Mouse (Mus musculus) hindbrain, embryonic 14.5 days (tissue): ENCODE data around the gene U2af2. TPM values are rescaled to one million over a fixed set of nuclear protein-coding genes. Genes with fewer than 3 reads are reported as not detected.

ENCODE experiments used
- ATAC-seq: fragments of 200-750 bp; cut with Nextera tagmentation; 2 replicates; pipeline ENCODE4 v1.8.0; 2017; ENCODE audit warnings: moderate number of reproducible peaks, mild to moderate bottlenecking, moderate TSS enrichment, moderate library complexity; ENCODE audit not compliant: low FRiP score
- DNase-seq: peaks from one replicate; pipeline ENCODE4 v3.0.0-alpha.2; 2015; ENCODE audit warnings: low spot score
- H3K27ac ChIP-seq: fragments of 300-500 bp; sonication (generic); 2 replicates; pipeline ENCODE4 v1.5.1; 2014; ENCODE audit warnings: mild to moderate bottlenecking, moderate library complexity
- H3K27me3 ChIP-seq: fragments of 300-500 bp; sonication (generic); 2 replicates; pipeline ENCODE4 v1.6.1; 2014; ENCODE audit warnings: mild to moderate bottlenecking, low read length, mixed read lengths; ENCODE audit not compliant: control insufficient read depth, insufficient read depth
- H3K36me3 ChIP-seq: fragments of 300-500 bp; sonication (generic); replicated peaks from 2 replicates; pipeline ENCODE4 v1.6.1; 2014; ENCODE audit not compliant: control insufficient read depth, insufficient read depth
- H3K4me1 ChIP-seq: fragments of 300-500 bp; sonication (generic); replicated peaks from 2 replicates; pipeline ENCODE4 v1.6.1; 2014; ENCODE audit warnings: antibody characterized with exemption, low read length, mixed read lengths; ENCODE audit not compliant: control insufficient read depth, insufficient read depth
- H3K4me2 ChIP-seq: fragments of 300-500 bp; sonication (generic); replicated peaks from 2 replicates; pipeline ENCODE4 v1.6.1; 2014; ENCODE audit warnings: mild to moderate bottlenecking, moderate library complexity
- H3K4me3 ChIP-seq: fragments of 300-500 bp; sonication (generic); replicated peaks from 2 replicates; pipeline ENCODE4 v1.5.1; 2014; ENCODE audit warnings: mild to moderate bottlenecking, low read length
- H3K9ac ChIP-seq: fragments of 300-500 bp; sonication (generic); 2 replicates; pipeline ENCODE4 v1.6.1; 2014
- H3K9me3 ChIP-seq: fragments of 300-500 bp; sonication (generic); 2 replicates; pipeline ENCODE4 v1.6.1; 2016; ENCODE audit warnings: low read length; ENCODE audit not compliant: control insufficient read depth
- WGBS: fragments of 180-500 bp; shearing (Covaris S2); extraction: QIAGEN DNeasy Blood & Tissue Kit; methylation state at CpG from one replicate; pipeline ENCODE4 v1.1.7; 2014; 5-methylcytosine and 5-hydroxymethylcytosine counted together
- microRNA-seq: library from miRNA; unstranded; fragments of <30 nt; microRNA quantifications from one replicate; pipeline ENCODE4, GENCODE M21; 2016
- polyA plus RNA-seq: library from polyadenylated mRNA; unstranded; fragments of >200 nt; fragmentation: Nextera tagmentation; extraction: Ambion mirVana; gene quantifications from 2 replicates; pipeline ENCODE4 v1.2.1, GENCODE M21; 2014

The U2af2 gene
- polyA plus RNA-seq, 1 experiment from 2014 or later = 96.6 TPM

DNA sequence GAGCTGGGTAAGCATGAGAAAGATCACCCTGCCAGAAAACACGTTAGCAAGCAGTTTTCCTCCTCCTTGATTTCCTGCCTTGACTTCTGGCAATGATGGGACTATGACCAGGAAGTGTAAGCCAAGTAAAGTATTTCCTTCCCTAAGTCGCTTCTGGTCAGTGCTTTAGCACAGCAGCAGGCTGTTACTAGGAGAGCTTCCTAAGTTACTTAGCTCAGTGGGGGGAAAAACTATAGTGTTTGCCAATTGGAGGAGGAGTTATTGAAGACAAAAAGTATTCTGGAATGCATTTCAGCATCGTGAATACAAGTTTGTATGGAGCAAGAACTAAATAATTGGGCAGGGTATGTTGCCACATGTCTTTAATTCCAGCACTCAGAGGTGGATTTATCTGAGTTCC is 50.8 kb downstream of the U2af2 start:
- H3K27ac ChIP-seq = no peak overlapping the region
- no peak overlapping the region for H3K4me3 ChIP-seq
- H3K27me3 ChIP-seq = no peaks in the 10 kb centered on the region
- no peaks in the 10 kb centered on the region for H3K4me1 ChIP-seq
- 58% methylated on average over 3 of the region's 3 CpGs for WGBS
- DNase-seq = no peak
- ATAC-seq = no peak
- H3K36me3 ChIP-seq = no peaks in the 10 kb centered on the region
- H3K9me3 ChIP-seq = no peaks in the 10 kb centered on the region
- no peak overlapping the region for H3K9ac ChIP-seq
- no peak overlapping the region for H3K4me2 ChIP-seq

DNA sequence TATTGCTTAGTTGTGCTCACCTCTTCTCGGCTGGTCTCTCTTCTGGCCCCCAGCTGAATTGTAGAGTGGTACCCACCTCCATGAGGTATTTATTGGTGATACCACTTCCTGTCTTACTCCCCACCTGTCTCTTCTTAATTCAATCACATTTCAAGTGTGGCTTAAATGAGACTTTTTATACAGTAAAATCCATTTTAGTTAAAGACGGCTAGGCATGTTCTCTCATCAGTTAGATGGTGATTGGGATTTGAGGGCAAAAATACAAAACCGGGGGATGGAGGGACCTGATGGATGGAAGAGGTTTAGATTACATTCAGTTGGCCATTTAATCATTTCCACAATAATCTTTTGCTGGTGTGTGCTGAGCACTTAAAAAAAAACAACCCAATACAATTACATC is 54.9 kb downstream of the U2af2 start, which contains the start of gene Rfpl4:
Rfpl4 (minus strand) TSS at position 101 of the 400 bp plus-strand sequence.
- 94% methylated on average over 3 of the region's 3 CpGs for WGBS
- H3K4me3 ChIP-seq = no peak within 1 kb of the TSS
- H3K9ac ChIP-seq = no peak within 1 kb of the TSS
- no peaks in the 10 kb centered on the region for H3K4me1 ChIP-seq
- no peak within 1 kb of the TSS for H3K27ac ChIP-seq
- H3K9me3 ChIP-seq = no peaks in the 10 kb centered on the region
- DNase-seq (no peak), ATAC-seq (no peak)
- H3K27me3 ChIP-seq = no peaks in the 10 kb centered on the region
- no peaks in the 10 kb centered on the region for H3K36me3 ChIP-seq
- H3K4me2 ChIP-seq = no peak within 1 kb of the TSS

DNA sequence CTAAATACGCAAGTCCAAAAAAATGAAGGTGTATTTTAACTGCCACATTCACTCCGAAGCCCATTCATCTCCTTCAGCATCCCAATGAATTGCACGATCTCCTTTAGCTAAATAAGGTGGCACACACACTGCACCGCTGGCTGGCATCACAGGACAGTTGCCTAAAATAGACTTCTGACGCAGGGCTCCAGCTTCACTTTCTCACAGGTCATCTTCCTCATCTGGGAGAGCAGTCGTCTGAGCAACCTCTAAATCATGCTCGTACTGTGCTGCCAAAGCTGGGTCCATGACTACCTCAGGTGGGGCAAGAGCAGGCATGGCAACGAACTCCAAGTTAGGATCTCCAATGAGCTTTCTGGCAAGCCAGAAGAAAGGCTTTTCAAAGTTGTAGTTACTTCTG is 63.1 kb downstream of the U2af2 start:
- no peak overlapping the region for H3K4me3 ChIP-seq
- DNase-seq (no peak), ATAC-seq (no peak)
- no peaks in the 10 kb centered on the region for H3K36me3 ChIP-seq
- 93% methylated on average over 8 of the region's 8 CpGs for WGBS
- H3K4me1 ChIP-seq = no peaks in the 10 kb centered on the region
- H3K27me3 ChIP-seq = no peaks in the 10 kb centered on the region
- no peak overlapping the region for H3K27ac ChIP-seq
- no peak overlapping the region for H3K9ac ChIP-seq
- no peak overlapping the region for H3K4me2 ChIP-seq
- H3K9me3 ChIP-seq = no peaks in the 10 kb centered on the region

DNA sequence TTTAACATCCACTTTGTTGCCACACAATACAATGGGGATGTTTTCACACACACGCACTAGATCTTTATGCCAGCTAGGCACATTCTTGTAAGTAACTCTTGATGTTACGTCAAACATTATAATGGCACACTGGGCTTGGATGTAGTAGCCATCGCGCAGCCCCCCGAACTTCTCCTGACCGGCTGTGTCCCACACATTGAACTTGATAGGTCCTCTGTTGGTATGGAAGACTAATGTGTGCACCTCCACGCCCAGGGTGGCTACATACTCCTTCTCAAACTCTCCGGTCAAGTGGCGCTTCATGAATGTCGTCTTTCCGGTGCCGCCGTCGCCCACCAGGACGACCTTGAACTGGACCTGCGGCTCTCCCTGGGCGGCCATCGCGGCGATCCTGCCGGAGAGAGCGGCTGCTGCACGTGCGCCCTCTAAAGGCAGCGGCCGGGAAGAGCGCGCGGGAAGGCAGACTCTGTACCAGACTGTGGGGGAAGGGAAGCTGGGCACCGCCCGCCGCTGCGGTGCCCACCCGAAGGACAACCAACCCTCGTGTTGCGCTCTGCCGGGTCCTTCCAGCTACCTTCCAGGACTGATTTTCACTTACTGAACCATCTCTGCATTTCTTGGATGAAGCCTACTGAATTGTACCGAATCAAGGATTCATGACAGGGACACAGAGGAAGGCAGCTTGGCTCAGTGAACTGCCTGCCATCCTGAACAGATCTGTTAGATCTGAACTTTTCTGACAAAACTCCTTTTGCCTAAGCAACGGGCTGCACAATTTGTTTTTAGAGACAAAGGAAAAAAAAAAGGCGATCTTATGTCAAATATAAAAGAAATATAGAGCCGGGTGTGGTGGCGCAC is 63.8 kb downstream of the U2af2 start, which contains the start of gene Rasl2-9:
Rasl2-9 (minus strand) TSS at position 402 of the 858 bp plus-strand sequence.
- peak; percentile 87 for ATAC-seq
- 20% methylated on average over 42 of the region's 42 CpGs for WGBS

More for the DNA sequence above, 63.8 kb downstream of the U2af2 start, which contains the start of gene Rasl2-9:
- peak within 1 kb of the TSS; percentile 42 for H3K9ac ChIP-seq
- peak within 1 kb of the TSS; percentile 32 for H3K4me3 ChIP-seq
- peak within 1 kb of the TSS; percentile 49 for H3K4me2 ChIP-seq
- peak; percentile 76 for DNase-seq
- H3K27ac ChIP-seq = no peak within 1 kb of the TSS
- no peaks in the 10 kb centered on the region for H3K36me3 ChIP-seq
- H3K9me3 ChIP-seq = no peaks in the 10 kb centered on the region
- no peaks in the 10 kb centered on the region for H3K27me3 ChIP-seq
- H3K4me1 ChIP-seq = no peaks in the 10 kb centered on the region

Small RNAs within 50 kb of the gene (microRNA-seq; reads per million reads assigned to microRNA genes)
- not detected for gene Gm26217

Other genes starting within 250 kb of the U2af2 start
- gene Ube2s, start 249.6 kb upstream of the U2af2 start, polyA plus RNA-seq = 285 and 293 TPM in 2 replicates
- gene Shisa7, start 217.4 kb upstream of the U2af2 start, polyA plus RNA-seq = 13.1 and 15.6 TPM in 2 replicates
- 2.8 and 3.7 TPM in 2 replicates for gene Isoc2b, start 191.9 kb upstream of the U2af2 start, polyA plus RNA-seq
- gene Isoc2a, start 185.0 kb upstream of the U2af2 start, polyA plus RNA-seq = 0.47 and 0.82 TPM in 2 replicates
- gene Gm36210, start 155.6 kb upstream of the U2af2 start, polyA plus RNA-seq = 0.25 and 0.43 TPM in 2 replicates
- 3.6 and 4.2 TPM in 2 replicates for gene Zfp628, start 146.9 kb upstream of the U2af2 start, polyA plus RNA-seq
- gene Nat14, start 140.1 kb upstream of the U2af2 start, polyA plus RNA-seq = 23.3 and 23.6 TPM in 2 replicates
- 0.74 and 0.82 TPM in 2 replicates for gene Ssc5d, start 136.4 kb upstream of the U2af2 start, polyA plus RNA-seq
- 0.21 TPM in 1 of 2 replicates, not detected in the other for gene Sbk2, start 97.7 kb upstream of the U2af2 start, polyA plus RNA-seq
- gene Sbk3, start 91.0 kb upstream of the U2af2 start, polyA plus RNA-seq = 0.39 and 0.67 TPM in 2 replicates
- 51.5 and 55.4 TPM in 2 replicates for gene Zfp579, start 66.0 kb upstream of the U2af2 start, polyA plus RNA-seq
- 8.9 and 9.2 TPM in 2 replicates for gene Zfp524, start 47.7 kb upstream of the U2af2 start, polyA plus RNA-seq
- gene Fiz1, start 47.4 kb upstream of the U2af2 start, polyA plus RNA-seq = 30.0 and 32.6 TPM in 2 replicates
- not detected in 2 replicates for gene Gm44973, start 46.6 kb upstream of the U2af2 start, polyA plus RNA-seq
- gene Zfp865, start 41.8 kb upstream of the U2af2 start, polyA plus RNA-seq = 6.6 and 7.2 TPM in 2 replicates
- gene Ccdc106, start 41.6 kb upstream of the U2af2 start, polyA plus RNA-seq = 53.3 and 60.1 TPM in 2 replicates
- not detected in 2 replicates for gene 4632433K11Rik, start 28.0 kb upstream of the U2af2 start, polyA plus RNA-seq
- gene Zfp784, start 23.7 kb upstream of the U2af2 start, polyA plus RNA-seq = 7.0 and 8.9 TPM in 2 replicates
- gene Zfp580, start 10.6 kb upstream of the U2af2 start, polyA plus RNA-seq = 105 and 110 TPM in 2 replicates
- gene Epn1, start 18.1 kb downstream of the U2af2 start, polyA plus RNA-seq = 116 and 124 TPM in 2 replicates
- not detected in 2 replicates for gene Rfpl4, start 54.8 kb downstream of the U2af2 start, polyA plus RNA-seq
- gene Rasl2-9, start 63.8 kb downstream of the U2af2 start, polyA plus RNA-seq = 0.63 and 0.64 TPM in 2 replicates
- 0.08 TPM in 1 of 2 replicates, not detected in the other for gene Vmn1r55, start 87.5 kb downstream of the U2af2 start, polyA plus RNA-seq
- not detected in 2 replicates for gene Vmn1r56, start 134.6 kb downstream of the U2af2 start, polyA plus RNA-seq
- not detected in 2 replicates for gene Vmn1r57, start 156.3 kb downstream of the U2af2 start, polyA plus RNA-seq